Mouse (Mus musculus) forebrain, embryonic 10.5 days (tissue): Measurements from ENCODE around the gene Arl9. TPM values are rescaled to one million over a fixed set of nuclear protein-coding genes. Genes with fewer than 3 reads are reported as not detected.

ENCODE experiments used
- DNase-seq: peaks from one replicate; pipeline ENCODE4 v3.0.0-alpha.2; 2017; ENCODE audit warnings: low spot score; ENCODE audit errors: extremely low spot score
- H3K27ac ChIP-seq: fragments of 300-500 bp; sonication (generic); 2 replicates; pipeline ENCODE4 v1.5.1; 2016; ENCODE audit warnings: mild to moderate bottlenecking
- H3K27me3 ChIP-seq: fragments of 300-500 bp; sonication (generic); 2 replicates; pipeline ENCODE4 v1.6.1; 2016; ENCODE audit warnings: mild to moderate bottlenecking; ENCODE audit not compliant: poor library complexity, severe bottlenecking
- H3K36me3 ChIP-seq: fragments of 300-500 bp; sonication (generic); replicated peaks from 2 replicates; pipeline ENCODE4 v1.6.1; 2016; ENCODE audit warnings: mild to moderate bottlenecking, moderate library complexity
- H3K4me1 ChIP-seq: fragments of 300-500 bp; sonication (generic); 2 replicates; pipeline ENCODE4 v1.6.1; 2016
- H3K4me3 ChIP-seq: fragments of 300-500 bp; sonication (generic); 2 replicates; pipeline ENCODE4 v1.5.1; 2016; ENCODE audit warnings: mild to moderate bottlenecking, moderate library complexity
- H3K9me3 ChIP-seq: fragments of 300-500 bp; sonication (generic); 2 replicates; pipeline ENCODE4 v1.6.1; 2016; ENCODE audit warnings: mild to moderate bottlenecking, moderate library complexity
- WGBS: fragments of 180-500 bp; shearing (Covaris S2); methylation state at CpG from one replicate; pipeline ENCODE4 v1.1.7; 2016; 5-methylcytosine and 5-hydroxymethylcytosine counted together
- polyA plus RNA-seq: library from polyadenylated mRNA; unstranded; fragments of >200 nt; fragmentation: Nextera tagmentation; extraction: Ambion mirVana; gene quantifications from 2 replicates; pipeline ENCODE4 v1.2.1, GENCODE M21; 2016

Gene Arl9
- polyA plus RNA-seq, 1 experiment from 2014 or later: not detected

GRCm38 (mm10) chr5:77039391-77039790 is 35.5 kb downstream of the Arl9 start:
- Histone ChIP-seq H3K9me3 (peaks cover 4% of the 10 kb centered on the region; the same call in 1 of the 2 replicates), H3K4me1 (peaks cover 3% of the 10 kb centered on the region; the same call in 1 of the 2 replicates), H3K4me3 (no peak overlapping the region), H3K27ac (no peak overlapping the region), H3K27me3 (peaks cover 13% of the 10 kb centered on the region; the same call in 1 of the 2 replicates), H3K36me3 (no peaks in the 10 kb centered on the region)
- DNase-seq: no peak

DNA sequence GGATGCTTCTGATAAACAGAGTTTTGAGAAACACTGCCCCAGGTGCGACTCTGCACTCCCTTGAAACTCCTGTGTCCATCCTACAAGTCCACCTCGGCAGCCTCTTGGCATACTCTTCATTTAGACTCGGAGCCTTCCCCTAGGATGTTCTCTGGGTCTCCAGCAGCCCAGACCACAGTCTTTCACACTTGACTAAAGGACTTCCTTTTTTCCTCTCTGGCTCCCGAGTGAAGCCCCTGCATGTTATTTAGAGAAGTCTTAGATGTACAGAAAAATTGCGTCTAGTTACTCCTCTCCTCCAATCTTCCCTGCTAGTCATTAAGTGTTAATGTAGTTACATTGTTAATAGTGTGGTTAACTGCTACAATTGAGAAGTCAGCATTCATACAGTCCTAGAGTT is 40.5 kb downstream of the Arl9 start:
- Histone ChIP-seq H3K4me1 (no peaks in the 10 kb centered on the region), H3K36me3 (no peaks in the 10 kb centered on the region), H3K27me3 (no peaks in the 10 kb centered on the region), H3K9me3 (no peaks in the 10 kb centered on the region), H3K27ac (no peak overlapping the region), H3K4me3 (no peak overlapping the region)
- no peak for DNase-seq
- 82% methylated on average over 5 of the region's 5 CpGs for WGBS

GRCm38 (mm10) chr5:77052616-77053015 is 48.8 kb downstream of the Arl9 start:
- H3K27ac ChIP-seq: no peak overlapping the region
- H3K27me3 ChIP-seq: peaks cover 30% of the 10 kb centered on the region
- DNase-seq: no peak
- H3K4me1 ChIP-seq: peaks cover 10% of the 10 kb centered on the region
- H3K9me3 ChIP-seq: no peaks in the 10 kb centered on the region
- no peak overlapping the region for H3K4me3 ChIP-seq
- 94% methylated on average over 5 of the region's 5 CpGs for WGBS
- no peaks in the 10 kb centered on the region for H3K36me3 ChIP-seq

DNA sequence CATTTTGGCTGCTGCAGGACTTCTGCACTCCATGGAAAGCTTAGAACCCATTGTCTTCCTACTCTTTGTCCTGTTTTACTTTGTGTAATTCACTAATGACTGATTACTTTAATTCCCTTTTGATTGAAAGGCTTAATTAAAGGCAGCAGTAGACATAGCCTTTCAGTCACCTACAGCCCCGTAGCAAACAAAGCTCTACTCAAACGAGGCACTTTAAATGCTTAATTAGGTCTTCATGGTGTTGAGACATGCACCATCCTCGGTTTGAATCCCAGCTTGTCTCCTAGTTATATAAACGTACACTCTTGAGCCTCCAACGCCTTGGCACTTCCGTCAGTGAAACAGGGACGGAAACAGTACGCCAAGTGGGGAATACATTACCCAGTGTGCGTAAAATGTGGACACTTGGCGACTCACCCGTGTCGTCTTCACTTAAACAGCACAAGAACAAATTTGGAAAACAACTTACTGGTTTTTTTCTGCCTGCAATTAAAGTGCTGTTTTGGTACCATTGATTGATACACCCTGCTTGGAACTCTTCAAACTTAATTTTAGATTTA is 53.1 kb downstream of the Arl9 start:
- Histone ChIP-seq H3K36me3 (no peaks in the 10 kb centered on the region), H3K27me3 (peaks cover 59% of the 10 kb centered on the region), H3K9me3 (no peaks in the 10 kb centered on the region), H3K4me3 (no peak overlapping the region), H3K4me1 (peaks cover 40% of the 10 kb centered on the region), H3K27ac (no peak overlapping the region)
- 37% methylated on average over 12 of the region's 12 CpGs for WGBS
- no peak for DNase-seq

Other genes starting within 250 kb of the Arl9 start
- 24.4 and 26.0 TPM in 2 replicates for gene Aasdh, start 98.5 kb upstream of the Arl9 start, polyA plus RNA-seq
- 543 and 561 TPM in 2 replicates for gene Paics, start 52.7 kb upstream of the Arl9 start, polyA plus RNA-seq
- gene Ppat, start 52.5 kb upstream of the Arl9 start, polyA plus RNA-seq: 63.7 and 70.1 TPM in 2 replicates
- gene Srp72, start 29.4 kb upstream of the Arl9 start, polyA plus RNA-seq: 80.8 and 81.1 TPM in 2 replicates
- gene Thegl, start 12.0 kb downstream of the Arl9 start, polyA plus RNA-seq: 0.25 and 0.26 TPM in 2 replicates
- 0.23 and 0.55 TPM in 2 replicates for gene Hopx, start 111.1 kb downstream of the Arl9 start, polyA plus RNA-seq
- gene Spink2, start 207.4 kb downstream of the Arl9 start, polyA plus RNA-seq: 0.64 and 1.1 TPM in 2 replicates